Mouse (Mus musculus) G1E (cell line): ENCODE data around the gene Whrn. TPM values are rescaled to one million over a fixed set of nuclear protein-coding genes. Genes with fewer than 3 reads are reported as not detected.
A peak's percentile ranks its signal among the peaks of the same experiment; 100 is the strongest.

ENCODE experiments used
- ATAC-seq: 2 replicates; pipeline ENCODE4 v1.8.0; 2016; ENCODE audit warnings: mild to moderate bottlenecking; ENCODE audit not compliant: insufficient number of reproducible peaks, poor library complexity, low FRiP score, severe bottlenecking; ENCODE audit errors: extremely low read depth
- DNase-seq: peaks from one replicate; pipeline ENCODE4 v3.0.0; 2012; ENCODE audit warnings: low spot score
- H3K27me3 ChIP-seq: 2 replicates; pipeline ENCODE4 v1.6.1; 2012; ENCODE audit warnings: mild to moderate bottlenecking, low read length, inconsistent platforms; ENCODE audit not compliant: insufficient read depth
- H3K36me3 ChIP-seq: replicated peaks from 2 replicates; pipeline ENCODE3; 2012; ENCODE audit warnings: mild to moderate bottlenecking, inconsistent platforms
- H3K4me1 ChIP-seq: 2 replicates; pipeline ENCODE4 v1.6.1; 2012; ENCODE audit warnings: low read depth, low read length, inconsistent platforms, mixed read lengths; ENCODE audit not compliant: insufficient read depth
- H3K4me3 ChIP-seq: 2 replicates; pipeline ENCODE4 v1.5.1; 2012; ENCODE audit warnings: low read depth, mild to moderate bottlenecking, inconsistent platforms, low read length, moderate library complexity, mixed read lengths
- H3K9me3 ChIP-seq: replicated peaks from 2 replicates; pipeline ENCODE4 v1.6.1; 2012; ENCODE audit warnings: inconsistent platforms
- CTCF ChIP-seq: IDR thresholded peaks from 2 replicates; pipeline ENCODE4 v1.5.1; 2012; ENCODE audit warnings: low read depth, low read length, inconsistent platforms, mixed read lengths
- GATA1 ChIP-seq: IDR thresholded peaks from 2 replicates; pipeline ENCODE4 v1.6.1; 2012; ENCODE audit warnings: borderline replicate concordance, low read length, inconsistent platforms, mixed read lengths
- GATA2 ChIP-seq: IDR thresholded peaks from 2 replicates; pipeline ENCODE4 v1.6.1; 2012; ENCODE audit warnings: low read depth, low read length, inconsistent platforms, borderline replicate concordance
- POLR2AphosphoS5 ChIP-seq: IDR thresholded peaks from 2 replicates; pipeline ENCODE4 v1.6.1; 2012; ENCODE audit warnings: low read depth, low read length, inconsistent platforms; ENCODE audit not compliant: insufficient replicate concordance
- TAL1 ChIP-seq: conservative IDR thresholded peaks from 2 replicates; pipeline ENCODE4 v1.6.1; 2012; ENCODE audit warnings: low read depth, low read length, inconsistent platforms, mixed read lengths
- polyA plus RNA-seq: library from polyadenylated mRNA; stranded (reverse); fragments of >175 nt; gene quantifications from 2 replicates; pipeline ENCODE4 v1.2.3, GENCODE M21; 2012
- total RNA-seq, 2 experiments: library from RNA; stranded (forward) in 1 of 2; stranded (reverse) in 1 of 2; fragments of 200-1000 nt in 1 of 2; fragments of >200 nt in 1 of 2; fragmentation: Nextera tagmentation in 1 of 2; gene quantifications; 2 replicates each; pipeline ENCODE4 v1.2.3; 2014 to 2017

Whrn gene
- total and polyA plus RNA-seq, 3 experiments: 0.38 TPM; not detected in 2

DNA sequence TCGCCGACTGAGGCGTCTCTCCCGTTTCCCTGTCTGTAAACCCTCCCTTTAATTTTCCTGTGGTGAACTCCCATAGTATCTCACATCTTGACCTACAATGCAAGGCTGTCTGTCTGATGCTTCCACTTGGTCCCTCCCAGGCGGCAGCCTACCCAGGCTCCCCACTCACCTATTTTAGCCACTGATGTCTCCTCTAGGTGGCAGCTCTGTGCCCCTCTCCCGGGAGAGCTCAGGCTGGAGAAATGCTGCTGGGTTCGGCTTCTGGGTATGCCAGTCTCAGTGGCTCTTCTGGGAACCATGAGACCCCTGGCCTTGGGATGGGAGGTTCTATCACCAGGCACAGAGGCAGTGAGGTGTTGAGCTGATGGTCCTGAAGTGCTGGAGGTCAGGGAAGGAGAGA, 118.3 kb downstream of the Whrn start:
- DNase-seq (no peak), ATAC-seq (no peak)
- H3K4me3 ChIP-seq: no peak overlapping the region
- H3K36me3 ChIP-seq: no peaks in the 10 kb centered on the region
- TF ChIP-seq POLR2AphosphoS5 (no peak), GATA1 (no peak), TAL1 (no peak), GATA2 (no peak), CTCF (no peak)
- peaks cover 98% of the 10 kb centered on the region for H3K9me3 ChIP-seq
- H3K4me1 ChIP-seq: no peaks in the 10 kb centered on the region
- no peaks in the 10 kb centered on the region for H3K27me3 ChIP-seq

DNA sequence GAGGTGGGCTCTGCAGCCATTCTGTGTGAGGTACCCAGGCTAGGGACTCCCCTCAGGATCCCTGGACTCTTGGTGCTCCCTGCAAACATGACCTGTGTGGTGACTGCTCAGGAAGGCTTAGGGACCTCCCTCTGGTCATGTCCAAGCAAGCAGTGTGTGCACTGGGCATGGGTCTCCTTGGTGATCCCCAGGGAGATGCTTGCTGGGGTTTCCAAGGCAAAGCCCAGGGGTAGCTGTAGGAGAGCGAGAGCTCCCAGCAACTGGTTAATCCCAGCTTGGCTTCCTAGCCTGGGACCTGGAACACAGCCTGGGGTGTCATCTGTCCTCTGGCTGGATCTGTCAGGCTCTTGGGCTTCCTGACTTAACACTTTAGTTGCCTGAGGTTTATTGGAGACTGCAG, 120.4 kb downstream of the Whrn start:
- Histone ChIP-seq H3K27me3 (no peaks in the 10 kb centered on the region), H3K4me3 (no peak overlapping the region), H3K36me3 (no peaks in the 10 kb centered on the region), H3K9me3 (peaks cover 96% of the 10 kb centered on the region), H3K4me1 (no peaks in the 10 kb centered on the region)
- ATAC-seq (no peak), DNase-seq (no peak)
- TF ChIP-seq GATA1 (no peak), GATA2 (no peak), CTCF (no peak), TAL1 (no peak), POLR2AphosphoS5 (no peak)

DNA sequence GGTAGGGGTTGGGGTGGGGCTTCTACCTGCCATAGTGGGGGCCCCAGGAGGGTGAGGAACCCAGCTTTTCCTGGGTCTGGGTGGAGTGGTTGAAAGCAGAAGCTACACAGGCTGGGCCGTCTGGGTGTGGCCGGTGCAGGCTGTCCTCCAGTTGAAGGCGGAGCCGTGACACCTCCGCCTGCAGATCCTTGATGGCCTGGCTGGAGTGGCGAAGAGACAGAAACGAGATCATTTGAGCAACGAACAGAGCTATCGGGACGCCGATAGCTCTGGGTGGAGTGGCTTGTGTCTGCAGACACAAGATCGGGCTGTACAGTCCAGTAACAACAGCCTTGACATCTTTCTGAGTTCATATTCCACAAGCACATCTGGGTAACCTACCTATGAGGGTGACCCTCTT, 121.5 kb downstream of the Whrn start:
- Histone ChIP-seq H3K4me3 (no peak overlapping the region), H3K27me3 (no peaks in the 10 kb centered on the region), H3K4me1 (no peaks in the 10 kb centered on the region), H3K36me3 (no peaks in the 10 kb centered on the region), H3K9me3 (peaks cover 97% of the 10 kb centered on the region)
- no peak for TF ChIP-seq GATA1
- TF ChIP-seq POLR2AphosphoS5: no peak
- TF ChIP-seq TAL1: no peak
- no peak for TF ChIP-seq GATA2
- TF ChIP-seq CTCF: no peak
- ATAC-seq (no peak), DNase-seq (no peak)

DNA sequence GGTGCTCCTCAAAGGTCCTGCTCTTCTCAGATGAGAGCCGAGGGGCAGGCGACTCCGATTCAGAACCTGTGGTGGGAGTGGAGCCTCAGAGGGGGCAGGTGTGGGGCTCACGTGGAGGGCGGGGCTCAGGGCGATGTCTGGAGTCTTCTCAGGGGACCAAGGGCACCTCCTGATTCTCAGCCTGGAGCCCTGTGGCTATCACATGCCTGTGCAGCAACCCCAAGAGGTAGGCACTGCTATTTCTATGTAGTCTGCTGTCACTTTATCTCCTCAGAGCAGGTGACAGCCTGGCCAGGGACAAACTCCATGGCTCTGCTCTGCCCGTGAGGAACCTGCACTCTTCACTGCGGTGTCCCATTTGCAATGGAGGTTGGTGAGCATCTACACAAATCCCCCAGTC, 122.4 kb downstream of the Whrn start:
- no peak for TF ChIP-seq CTCF
- H3K27me3 ChIP-seq: no peaks in the 10 kb centered on the region
- H3K4me3 ChIP-seq: no peak overlapping the region
- no peak for DNase-seq
- no peaks in the 10 kb centered on the region for H3K36me3 ChIP-seq
- no peaks in the 10 kb centered on the region for H3K4me1 ChIP-seq
- H3K9me3 ChIP-seq: peaks cover 97% of the 10 kb centered on the region
- no peak for ATAC-seq

DNA sequence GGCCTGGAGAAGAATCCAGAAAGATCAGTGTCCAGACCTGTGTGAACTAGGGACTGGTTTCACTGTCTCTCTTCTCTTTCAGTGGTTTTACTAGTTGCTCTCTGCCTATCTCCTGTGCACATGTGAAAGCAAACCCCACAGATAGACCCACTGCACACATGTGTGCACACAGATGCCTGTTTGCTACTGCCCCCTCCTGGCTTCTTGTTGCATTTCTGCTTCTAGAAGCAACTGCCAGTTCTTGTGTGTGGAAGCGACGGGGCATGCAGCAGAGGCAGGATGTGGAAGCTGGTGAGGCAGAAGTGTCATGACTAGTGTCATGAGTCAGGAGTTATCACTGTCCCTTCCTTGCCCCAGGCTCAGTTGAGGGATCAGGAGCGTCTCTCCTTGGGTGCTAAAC, 123.9 kb downstream of the Whrn start:
- no peaks in the 10 kb centered on the region for H3K27me3 ChIP-seq
- no peaks in the 10 kb centered on the region for H3K4me1 ChIP-seq
- TF ChIP-seq GATA2 (no peak), TAL1 (no peak), GATA1 (no peak), POLR2AphosphoS5 (no peak), CTCF (no peak)
- no peak for DNase-seq
- no peak overlapping the region for H3K4me3 ChIP-seq
- no peaks in the 10 kb centered on the region for H3K36me3 ChIP-seq
- ATAC-seq: no peak
- peaks cover 95% of the 10 kb centered on the region for H3K9me3 ChIP-seq

DNA sequence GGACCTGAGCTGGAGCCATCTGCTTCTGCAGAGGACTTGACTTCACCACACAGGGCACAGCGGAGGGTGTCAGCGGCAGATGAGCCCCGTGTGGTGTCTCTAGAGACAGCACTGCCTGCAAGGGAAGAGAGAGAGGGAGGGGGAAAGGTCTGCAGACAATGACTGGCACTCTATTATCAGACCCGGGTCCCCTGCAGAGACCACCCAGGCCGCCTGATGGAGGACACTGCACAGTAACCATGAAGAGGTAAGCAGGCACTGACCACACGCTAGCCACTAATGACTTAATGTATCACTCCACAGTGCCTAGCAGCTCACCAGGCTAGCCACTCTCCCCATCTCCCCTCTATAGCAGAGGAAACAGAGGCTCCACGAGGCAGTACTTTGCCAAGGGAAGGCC, 124.9 kb downstream of the Whrn start:
- Histone ChIP-seq H3K27me3 (no peaks in the 10 kb centered on the region), H3K9me3 (peaks cover 92% of the 10 kb centered on the region), H3K36me3 (no peaks in the 10 kb centered on the region), H3K4me1 (no peaks in the 10 kb centered on the region), H3K4me3 (no peak overlapping the region)
- TF ChIP-seq TAL1: no peak
- TF ChIP-seq POLR2AphosphoS5: no peak
- no peak for TF ChIP-seq GATA1
- no peak for TF ChIP-seq CTCF
- no peak for TF ChIP-seq GATA2
- ATAC-seq (no peak), DNase-seq (no peak)

DNA sequence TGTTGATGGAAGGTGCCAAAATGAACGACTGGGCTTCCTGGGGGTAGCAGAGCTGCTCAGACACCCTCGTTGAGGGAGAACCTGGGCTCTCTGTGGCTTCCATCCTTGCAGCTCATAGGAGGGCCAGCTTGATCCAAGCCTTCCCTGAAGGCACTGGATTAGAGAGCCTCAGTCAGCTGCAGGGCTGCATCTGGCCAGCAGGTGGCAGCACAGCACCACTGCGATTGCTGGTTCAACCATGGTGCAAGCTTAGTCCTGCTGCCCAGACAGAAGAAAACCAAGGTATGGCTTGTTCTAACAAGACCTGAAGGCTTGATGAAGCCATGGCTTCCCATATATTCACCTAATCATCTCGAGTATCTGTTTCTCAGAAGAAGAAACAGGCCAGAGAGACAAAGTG, 127.2 kb downstream of the Whrn start:
- ATAC-seq (no peak), DNase-seq (no peak)
- H3K27me3 ChIP-seq: no peaks in the 10 kb centered on the region
- no peaks in the 10 kb centered on the region for H3K36me3 ChIP-seq
- no peak overlapping the region for H3K4me3 ChIP-seq
- H3K9me3 ChIP-seq: peaks cover 89% of the 10 kb centered on the region
- TF ChIP-seq GATA2 (no peak), CTCF (peak; percentile 33; the same call in 1 of the 2 replicates)
- H3K4me1 ChIP-seq: no peaks in the 10 kb centered on the region

Other genes with a start within 250 kb of the Whrn start
- gene Orm1, start 151.4 kb downstream of the Whrn start, total RNA-seq (2014; fragmentation: Nextera tagmentation): not detected in 2 replicates
- not detected in 2 replicates for gene Orm1, start 151.4 kb downstream of the Whrn start, total RNA-seq (2017)
- gene Orm1, start 151.4 kb downstream of the Whrn start, polyA plus RNA-seq: not detected in 2 replicates
- gene Orm3, start 139.8 kb downstream of the Whrn start, total RNA-seq (2014; fragmentation: Nextera tagmentation): not detected in 2 replicates
- not detected in 2 replicates for gene Orm3, start 139.8 kb downstream of the Whrn start, total RNA-seq (2017)
- gene Orm3, start 139.8 kb downstream of the Whrn start, polyA plus RNA-seq: not detected in 2 replicates
- not detected in 2 replicates for gene Orm2, start 133.5 kb downstream of the Whrn start, total RNA-seq (2014; fragmentation: Nextera tagmentation)
- not detected in 2 replicates for gene Orm2, start 133.5 kb downstream of the Whrn start, total RNA-seq (2017)
- not detected in 2 replicates for gene Orm2, start 133.5 kb downstream of the Whrn start, polyA plus RNA-seq
- gene Akna, start 92.6 kb downstream of the Whrn start, total RNA-seq (2014; fragmentation: Nextera tagmentation): 1.1 TPM in 1 of 2 replicates, not detected in the other
- gene Akna, start 92.6 kb downstream of the Whrn start, total RNA-seq (2017): under 0.01 and 0.11 TPM in 2 replicates
- 0.01 TPM in 2 replicates for gene Akna, start 92.6 kb downstream of the Whrn start, polyA plus RNA-seq
- gene Atp6v1g1, start 48.8 kb upstream of the Whrn start, total RNA-seq (2014; fragmentation: Nextera tagmentation): 116 and 120 TPM in 2 replicates
- 220 and 233 TPM in 2 replicates for gene Atp6v1g1, start 48.8 kb upstream of the Whrn start, total RNA-seq (2017)
- gene Atp6v1g1, start 48.8 kb upstream of the Whrn start, polyA plus RNA-seq: 128 and 147 TPM in 2 replicates
- gene Tmem268, start 62.8 kb upstream of the Whrn start, total RNA-seq (2014; fragmentation: Nextera tagmentation): 3.4 and 4.9 TPM in 2 replicates
- 9.7 and 12.8 TPM in 2 replicates for gene Tmem268, start 62.8 kb upstream of the Whrn start, total RNA-seq (2017)
- gene Tmem268, start 62.8 kb upstream of the Whrn start, polyA plus RNA-seq: 3.4 and 3.5 TPM in 2 replicates
- not detected in 2 replicates for gene Gm11213, start 109.3 kb upstream of the Whrn start, total RNA-seq (2014; fragmentation: Nextera tagmentation)
- gene Gm11213, start 109.3 kb upstream of the Whrn start, total RNA-seq (2017): not detected in 2 replicates
- not detected in 2 replicates for gene Gm11213, start 109.3 kb upstream of the Whrn start, polyA plus RNA-seq
- gene Tex48, start 126.4 kb upstream of the Whrn start, total RNA-seq (2014; fragmentation: Nextera tagmentation): not detected in 2 replicates
- gene Tex48, start 126.4 kb upstream of the Whrn start, total RNA-seq (2017): not detected in 2 replicates
- not detected in 2 replicates for gene Tex48, start 126.4 kb upstream of the Whrn start, polyA plus RNA-seq
- gene Gm11214, start 167.4 kb upstream of the Whrn start, total RNA-seq (2014; fragmentation: Nextera tagmentation): not detected in 2 replicates
- gene Gm11214, start 167.4 kb upstream of the Whrn start, total RNA-seq (2017): not detected in 2 replicates
- gene Gm11214, start 167.4 kb upstream of the Whrn start, polyA plus RNA-seq: not detected in 2 replicates
- not detected in 2 replicates for gene Tnfsf15, start 249.1 kb upstream of the Whrn start, total RNA-seq (2014; fragmentation: Nextera tagmentation)
- 0.11 TPM in 1 of 2 replicates, not detected in the other for gene Tnfsf15, start 249.1 kb upstream of the Whrn start, total RNA-seq (2017)
- gene Tnfsf15, start 249.1 kb upstream of the Whrn start, polyA plus RNA-seq: not detected in 2 replicates